Mouse (Mus musculus) natural killer cell, adult 2 months (primary cell): Measurements from ENCODE around the gene Pnck.

Source experiments
- DNase-seq, 2 experiments: peaks; one replicate each; pipeline ENCODE4 v3.0.0; 2022; ENCODE audit warnings: low spot score in 2 of 2

Gene Pnck

DNA sequence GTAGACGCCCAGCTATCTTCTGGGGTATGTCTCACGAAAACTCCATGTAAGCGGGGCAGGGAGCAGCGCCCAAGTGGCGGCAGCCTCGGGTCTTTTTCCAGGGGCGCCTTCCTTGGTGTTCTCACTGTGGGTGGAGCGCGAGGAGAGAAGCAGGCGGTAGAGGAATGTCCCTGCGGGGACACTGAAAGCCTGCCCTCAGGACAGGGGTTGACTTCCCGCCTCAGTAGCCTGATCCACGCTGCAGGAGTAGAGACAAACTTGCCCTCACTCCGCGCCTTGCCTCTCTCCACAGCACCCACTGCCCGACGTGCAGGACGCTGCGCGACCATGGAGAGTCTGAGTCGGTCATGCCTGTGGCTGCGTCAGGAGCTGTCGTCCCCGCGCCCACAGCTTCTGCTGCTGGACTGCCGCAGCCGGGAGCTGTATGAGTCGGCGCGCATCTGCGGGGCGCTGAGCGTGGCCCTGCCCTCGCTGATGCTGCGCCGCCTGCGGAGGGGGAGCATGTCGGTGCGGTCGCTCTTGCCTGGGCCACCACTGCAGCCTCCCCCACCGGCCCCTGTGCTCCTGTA, 19.9 kb downstream of the Pnck start:
- no peak for DNase-seq

- DNase-seq: no peak
Measured at GRCm38 (mm10) chrX:73639255-73639675, 20.7 kb downstream of the Pnck start, which contains the start of gene Dusp9. Dusp9 (plus strand) TSS chrX:73639419.

GRCm38 (mm10) chrX:73637415-73637814, 22.5 kb downstream of the Pnck start:
- DNase-seq: no peak

- no peak for DNase-seq
Measured at GRCm38 (mm10) chrX:73635425-73635824, 24.5 kb downstream of the Pnck start.

DNA sequence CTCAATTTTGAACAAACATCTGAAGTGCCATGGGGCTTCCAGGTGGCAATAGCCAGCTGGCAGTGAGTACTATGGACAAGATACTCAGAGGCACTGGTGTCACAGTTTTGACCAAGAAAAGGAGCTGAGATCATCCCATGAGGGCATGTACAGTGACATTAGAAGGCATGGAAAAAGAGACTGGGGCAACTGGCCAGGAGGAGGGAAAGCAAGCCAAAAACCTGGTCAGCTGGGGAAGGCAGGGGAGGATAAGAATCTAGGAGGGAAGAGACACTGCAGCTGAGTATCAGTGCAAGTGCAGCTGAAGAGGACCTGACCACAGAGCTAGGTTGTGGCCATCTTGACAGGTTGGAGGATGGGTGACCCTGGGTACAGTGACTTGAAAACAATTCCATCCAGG, 32.9 kb downstream of the Pnck start:
- DNase-seq: no peak

- DNase-seq: no peak
Measured at GRCm38 (mm10) chrX:73619890-73620289, 40.0 kb downstream of the Pnck start.

GRCm38 (mm10) chrX:73619401-73619800, 40.5 kb downstream of the Pnck start:
- DNase-seq: no peak

DNA sequence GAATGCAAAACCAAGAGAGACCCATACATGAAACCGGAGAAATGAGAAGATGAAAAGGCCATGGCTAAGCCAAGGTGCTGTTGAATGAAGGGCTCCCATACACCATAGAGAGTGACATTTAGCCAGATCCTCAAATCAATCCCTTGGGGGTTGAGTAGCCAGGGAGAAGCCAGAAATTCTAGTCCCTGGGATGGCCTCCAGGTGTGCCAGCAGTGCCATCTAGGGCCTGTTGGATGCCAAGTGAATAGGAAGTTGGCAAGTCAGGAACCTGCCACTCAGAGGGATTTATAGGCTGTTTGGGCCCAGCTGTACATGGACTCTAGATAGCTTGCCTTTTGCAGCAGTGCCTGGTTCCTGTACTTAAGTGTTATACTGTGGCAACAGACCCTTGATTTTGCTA, 44.0 kb downstream of the Pnck start:
- DNase-seq: no peak

DNA sequence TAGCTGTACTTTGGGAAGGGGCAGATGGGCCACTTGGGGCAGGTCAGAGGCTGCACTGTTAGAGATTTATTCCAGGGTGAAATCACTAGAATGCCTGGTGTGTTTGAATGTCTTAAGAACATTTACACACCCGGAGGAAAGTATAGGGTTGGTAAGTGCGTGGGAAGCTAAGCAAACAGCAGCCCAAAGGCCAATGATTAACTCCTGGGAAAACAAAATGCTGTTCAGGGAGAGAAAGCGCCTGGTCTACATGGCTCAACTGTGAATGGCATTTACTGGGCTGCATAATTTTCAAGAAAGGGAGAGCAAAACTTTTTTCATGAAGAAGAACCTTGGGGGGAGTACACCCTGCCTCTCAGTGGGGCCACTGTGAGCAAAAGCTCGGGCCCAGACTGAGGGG, 46.3 kb downstream of the Pnck start:
- DNase-seq: no peak
